Mouse (Mus musculus) spleen, postnatal 10 days (tissue): ENCODE data around the gene Ankrd35.
"Not testable (repeated sequence)": the region's sequence is repeated elsewhere in the genome, so short reads cannot be mapped to it uniquely, and the experiment has no call there.

Experiments used
- DNase-seq, 2 experiments: peaks; one replicate each; pipeline ENCODE4 v3.0.0; 2021 to 2022; ENCODE audit warnings: low spot score in 2 of 2

Gene Ankrd35

DNA sequence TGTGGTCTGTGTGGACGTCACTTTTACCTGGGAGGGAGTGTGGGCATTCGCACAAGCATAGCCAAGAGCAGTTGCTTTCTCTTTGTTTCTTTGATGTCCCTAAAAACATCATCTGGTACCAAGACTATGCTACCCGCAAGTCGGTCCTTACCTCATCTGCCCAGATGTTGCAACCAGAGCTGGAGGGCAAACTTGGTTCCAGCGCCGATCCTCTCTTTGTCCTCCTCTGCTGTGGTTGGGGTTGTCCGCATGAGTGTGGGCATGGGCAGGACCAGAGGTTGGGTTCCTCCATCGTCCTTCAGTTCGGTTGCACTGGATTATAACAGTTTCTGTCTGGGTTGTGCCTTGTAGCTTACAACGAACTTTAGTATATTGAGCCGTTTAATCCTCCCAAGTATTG lies 36.3 kb downstream of the Ankrd35 start:
- DNase-seq = no peak

DNA sequence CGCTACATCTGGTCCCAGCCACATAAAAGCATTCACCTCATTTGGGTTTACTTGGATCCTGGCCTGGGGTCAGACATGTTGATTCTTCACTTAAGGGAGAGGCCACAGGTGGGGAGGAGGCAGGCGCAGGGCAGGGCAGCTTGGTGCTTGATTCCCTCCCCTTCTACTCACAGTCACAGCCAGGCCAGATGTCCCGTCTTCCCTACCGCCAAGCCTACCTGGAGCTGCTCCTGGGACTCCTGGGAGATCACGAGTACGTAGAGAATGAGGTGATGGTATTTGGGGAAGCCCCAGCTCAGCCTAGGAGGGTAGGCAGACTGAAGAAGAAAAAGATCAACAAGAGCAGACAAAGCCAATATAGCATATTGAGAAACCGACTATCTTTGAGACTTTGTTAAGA lies 37.1 kb downstream of the Ankrd35 start:
- no peak for DNase-seq

DNA sequence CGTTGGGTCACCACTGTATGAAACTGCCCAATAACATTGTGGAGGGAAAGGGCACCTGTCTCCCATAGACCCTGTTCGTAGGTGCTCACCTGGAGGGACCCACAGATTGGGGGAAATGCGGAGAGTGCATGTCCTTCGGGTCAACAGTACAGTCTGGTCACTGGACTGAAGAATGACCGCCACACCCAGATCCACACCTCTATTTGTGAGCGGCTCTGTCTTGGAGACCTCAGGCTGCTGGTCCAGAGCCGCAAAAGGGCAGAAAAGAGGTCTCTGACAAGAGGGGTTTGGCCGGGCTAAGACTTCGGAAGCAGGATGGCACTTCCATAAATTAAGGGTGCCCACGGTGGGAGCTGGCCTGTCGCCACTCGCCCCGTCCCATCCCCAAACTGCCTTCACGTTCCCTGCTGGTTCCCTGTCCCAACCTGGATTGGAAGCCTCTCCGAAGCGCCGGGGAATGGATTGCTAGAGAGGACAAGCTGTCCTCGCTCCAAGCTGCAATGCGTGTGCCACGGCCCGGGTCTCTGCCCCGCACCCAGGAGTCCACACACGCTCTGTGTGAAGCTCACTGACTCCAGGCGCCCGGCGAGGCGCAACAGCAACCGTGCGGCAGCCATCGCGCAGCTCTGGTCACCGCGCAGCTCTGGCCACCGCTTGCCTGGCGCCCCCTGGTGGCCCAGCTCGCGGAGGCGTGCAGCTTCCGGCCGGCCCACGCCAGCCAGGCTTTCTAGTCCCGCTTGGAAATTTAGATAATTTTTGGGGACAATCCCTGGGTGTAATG lies 38.2 kb downstream of the Ankrd35 start, which contains the start of gene Nudt17:
TSS of gene Nudt17 (minus strand) at position 660 of the 781 bp plus-strand sequence.
- DNase-seq = peak; percentile 79 to 85

DNA sequence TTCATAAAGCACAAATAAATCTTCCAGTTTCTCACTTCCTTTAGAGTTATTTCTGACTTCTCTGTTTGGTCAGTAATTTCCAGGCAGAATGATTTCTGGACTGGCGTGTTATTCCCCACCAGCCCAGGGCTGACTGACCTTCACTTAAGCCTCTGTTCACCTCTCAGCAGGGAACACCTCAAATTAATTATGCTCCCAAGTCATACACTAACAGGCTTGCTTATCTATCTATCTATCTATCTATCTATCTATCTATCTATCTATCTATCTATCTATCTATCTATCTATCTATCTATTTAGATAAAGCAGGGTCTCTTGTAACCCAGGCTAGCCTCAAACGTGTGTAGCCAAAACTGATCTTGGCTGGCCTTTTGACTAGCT lies 38.7 kb downstream of the Ankrd35 start:
- no peak for DNase-seq

DNA sequence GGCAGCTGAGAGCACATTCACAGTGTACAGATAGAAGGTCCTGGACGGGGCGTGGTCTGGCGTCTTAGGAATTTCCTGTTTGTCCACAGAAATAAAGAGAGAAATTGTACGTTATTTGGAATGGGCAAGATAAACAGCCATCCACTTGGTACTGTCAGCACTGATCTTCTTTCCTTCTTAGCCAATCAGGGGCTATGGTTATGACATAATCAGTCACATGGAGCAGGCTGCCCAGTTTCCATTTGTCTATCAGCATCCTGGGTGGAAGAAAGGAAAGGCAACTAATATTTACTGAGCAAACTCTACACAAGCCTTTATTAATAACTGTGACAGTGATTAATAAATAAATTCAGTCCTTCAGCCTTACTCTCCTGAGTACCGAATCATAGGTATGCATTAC lies 44.4 kb downstream of the Ankrd35 start:
- no peak for DNase-seq

DNA sequence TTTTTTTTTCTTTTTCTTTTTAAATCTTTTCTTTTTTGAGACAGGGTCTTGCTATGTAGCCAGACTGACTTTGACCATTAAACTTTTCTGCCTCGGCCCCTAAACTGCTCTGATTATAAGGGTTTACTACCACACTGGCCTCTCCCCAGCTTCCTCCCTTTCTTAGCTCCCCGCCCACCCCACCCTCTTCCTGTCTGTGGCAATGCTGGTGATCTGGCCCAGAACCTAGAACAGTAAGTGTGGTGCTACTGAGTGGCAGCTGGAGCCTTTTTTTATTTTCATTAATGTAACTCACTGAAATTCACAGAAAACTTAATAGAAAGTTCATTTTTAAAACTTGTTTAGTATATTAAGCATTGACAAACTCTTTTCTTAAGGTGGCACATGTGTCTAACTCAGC lies 45.9 kb downstream of the Ankrd35 start:
- DNase-seq = no peak

DNA sequence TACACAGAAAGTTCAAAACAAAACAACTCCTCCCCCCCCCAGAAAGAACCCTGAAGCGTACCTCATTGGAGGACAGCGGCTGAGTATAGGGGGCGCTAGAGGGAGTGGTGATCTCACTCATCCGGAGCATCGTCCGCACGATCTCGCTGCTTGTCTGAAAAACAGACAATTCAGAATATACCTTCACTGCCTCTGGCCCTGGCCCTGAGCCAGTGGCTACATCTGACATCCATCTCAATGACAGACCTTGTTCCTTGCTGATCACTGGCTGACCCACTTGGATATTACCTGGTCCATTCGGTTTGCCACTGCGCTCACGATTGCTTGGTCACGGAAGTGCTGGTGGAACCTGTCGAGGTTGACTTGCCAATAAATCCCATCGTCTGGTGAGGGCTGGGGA lies 49.2 kb downstream of the Ankrd35 start:
- peak in 1 of 2 experiments; percentile 61 for DNase-seq

DNA sequence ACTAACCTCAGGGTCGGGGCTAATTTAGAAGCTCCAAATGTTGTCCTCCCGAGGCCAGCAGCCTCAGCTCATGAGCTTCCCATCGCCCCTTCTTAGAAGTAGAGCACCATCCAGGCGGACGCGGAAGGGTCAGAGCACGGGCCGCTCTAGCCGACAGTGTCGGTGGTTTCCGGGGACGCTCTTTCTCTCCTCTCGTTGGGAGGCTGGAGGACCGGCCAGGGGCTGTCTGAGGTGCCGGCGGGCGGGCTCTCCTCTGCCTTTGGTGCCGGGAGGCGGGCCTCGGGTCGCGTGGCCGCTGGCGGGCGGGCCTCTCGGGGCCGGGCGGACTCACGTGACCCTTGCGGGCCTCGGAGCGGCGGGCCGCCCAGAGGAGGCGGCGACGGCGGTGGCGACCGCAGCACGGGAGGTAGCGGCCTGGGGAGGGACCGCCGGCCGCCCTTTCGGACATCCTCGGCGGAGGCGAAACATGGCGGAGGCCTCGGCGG lies 57.5 kb downstream of the Ankrd35 start, which contains the start of the genes Polr3c and Rnf115:
TSS of gene Polr3c (minus strand) at position 286 of the 485 bp plus-strand sequence.
TSS of gene Rnf115 (plus strand) at position 322 of the 485 bp plus-strand sequence.
- peak; percentile 94 to 95 for DNase-seq

DNA sequence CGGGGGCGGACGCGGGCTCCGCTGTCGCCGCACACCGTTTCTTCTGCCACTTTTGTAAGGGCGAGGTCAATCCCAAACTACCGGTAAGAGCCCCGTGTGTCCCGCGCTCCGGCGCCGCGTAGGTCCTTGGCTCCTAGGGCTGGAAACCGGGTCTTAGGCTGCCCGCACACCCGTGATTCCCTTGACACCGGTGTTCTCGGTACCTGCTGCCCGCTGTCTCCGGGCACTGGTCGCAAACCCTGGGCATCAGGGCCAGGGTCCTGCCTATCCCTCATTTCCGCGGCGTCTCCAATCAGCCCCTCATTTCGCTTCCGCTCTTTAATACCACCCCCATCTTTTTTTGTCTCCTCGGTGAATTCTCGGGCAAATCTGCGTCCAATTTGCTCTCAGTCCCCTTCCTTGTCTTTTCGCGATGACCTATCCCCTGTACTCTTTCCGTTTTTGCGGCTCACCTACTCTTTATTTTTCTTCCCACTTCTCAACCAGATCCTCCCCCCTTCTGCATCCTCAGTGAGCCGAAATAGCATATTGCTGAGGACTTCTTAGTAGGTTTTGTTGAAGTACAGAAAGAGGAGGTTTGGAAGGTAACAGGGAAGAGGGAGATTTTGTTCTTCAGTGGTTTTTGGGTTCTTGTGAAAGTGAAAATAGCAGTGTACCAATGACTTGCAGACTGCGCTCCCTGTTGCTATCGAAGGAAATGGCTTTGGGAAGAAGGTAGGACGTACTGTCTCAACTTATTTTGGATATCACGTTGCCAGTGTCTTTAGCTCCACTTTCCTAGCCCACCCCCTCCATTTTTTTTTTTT lies 58.1 kb downstream of the Ankrd35 start:
- DNase-seq = no peak

DNA sequence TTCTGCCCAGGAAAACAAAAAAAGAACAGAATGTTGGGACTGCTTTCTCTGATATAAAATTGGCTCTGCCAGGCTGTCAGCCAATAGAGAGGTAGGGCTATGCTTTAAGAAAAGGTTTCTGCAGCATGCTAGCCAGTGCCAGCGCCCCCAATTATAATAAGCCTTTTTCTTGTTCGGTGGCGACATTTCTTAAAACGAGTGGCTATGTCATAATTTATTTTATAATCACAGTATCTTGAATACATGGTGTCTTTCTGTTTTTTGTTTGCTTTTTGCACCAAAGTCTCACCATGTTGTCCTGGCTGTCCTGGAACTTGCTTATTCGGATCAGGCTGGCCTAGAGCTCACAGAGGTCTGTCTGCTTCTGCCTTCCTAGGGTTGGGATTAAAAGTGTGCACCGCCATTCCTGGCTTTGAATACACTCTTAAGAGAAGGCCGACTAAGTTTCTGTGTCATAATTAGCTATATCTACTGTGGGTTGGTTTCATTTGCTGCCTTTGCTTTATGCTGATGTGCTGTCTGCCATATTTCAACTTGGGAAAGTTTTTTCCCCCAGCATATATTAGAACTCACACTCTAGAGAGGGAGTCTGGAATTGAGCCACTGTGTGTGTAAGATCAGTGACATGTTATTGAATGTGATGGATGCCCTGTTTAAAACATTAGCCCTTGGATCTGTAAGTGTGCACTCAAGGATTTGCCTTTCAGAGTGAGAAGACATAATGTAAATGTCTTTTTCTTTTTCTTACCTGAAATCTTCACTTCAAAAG lies 58.9 kb downstream of the Ankrd35 start:
- no peak for DNase-seq

DNA sequence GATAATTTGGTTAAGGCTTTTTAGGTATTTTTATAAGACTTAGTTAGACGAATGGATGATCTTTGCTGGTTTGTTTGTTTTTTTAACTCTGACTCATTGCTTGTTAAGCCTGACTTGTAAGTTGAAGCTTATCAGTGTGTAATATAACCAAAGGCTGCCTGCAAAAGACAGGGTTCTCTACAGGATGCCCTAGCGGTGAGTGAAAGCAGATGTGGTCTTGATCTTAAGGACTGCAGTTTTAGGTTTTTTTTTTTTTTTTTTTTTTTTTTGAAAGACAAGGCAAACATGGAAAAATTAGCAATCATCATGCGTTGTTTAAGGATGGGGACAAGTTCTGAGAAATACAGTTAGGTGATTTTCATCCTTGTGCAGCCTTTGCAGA lies 59.5 kb downstream of the Ankrd35 start:
- no peak for DNase-seq

DNA sequence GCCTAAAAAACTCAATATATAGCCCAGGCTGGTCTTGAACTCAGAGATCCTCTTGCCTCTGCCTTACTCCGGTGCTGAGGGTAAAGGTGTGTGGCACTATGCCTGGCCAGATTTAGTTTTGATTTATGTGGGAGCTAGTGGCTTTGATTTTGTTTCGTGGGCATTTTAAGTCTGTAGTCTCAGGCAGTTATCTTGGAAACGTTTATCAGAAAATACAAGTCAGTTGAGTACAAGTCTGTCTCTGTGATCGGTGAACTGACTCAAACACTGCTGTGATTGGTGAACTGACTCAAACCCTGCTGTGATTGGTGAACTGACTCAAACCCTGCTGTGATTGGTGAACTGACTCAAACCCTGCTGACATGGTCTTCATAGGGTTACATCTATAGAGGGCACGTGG lies 60.9 kb downstream of the Ankrd35 start:
- no peak for DNase-seq

DNA sequence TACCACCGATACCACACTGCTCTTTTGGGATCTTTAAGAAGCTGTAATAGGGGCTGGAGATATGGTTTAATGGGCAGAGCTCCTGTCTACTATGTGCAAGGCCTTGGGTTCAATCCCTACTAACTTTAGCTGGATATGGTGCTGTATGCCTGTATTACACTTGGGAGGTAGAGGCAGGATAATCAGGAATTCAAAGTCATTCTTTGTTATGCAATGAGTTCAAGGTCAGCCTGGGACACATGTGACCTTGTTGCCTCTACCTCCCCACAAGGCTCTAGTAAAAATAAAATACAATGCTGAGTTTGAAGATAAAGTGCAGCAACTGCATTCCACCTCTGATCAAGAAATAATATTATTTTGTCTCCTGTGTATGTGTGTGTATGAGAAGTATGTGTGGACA lies 64.1 kb downstream of the Ankrd35 start:
- no peak for DNase-seq

DNA sequence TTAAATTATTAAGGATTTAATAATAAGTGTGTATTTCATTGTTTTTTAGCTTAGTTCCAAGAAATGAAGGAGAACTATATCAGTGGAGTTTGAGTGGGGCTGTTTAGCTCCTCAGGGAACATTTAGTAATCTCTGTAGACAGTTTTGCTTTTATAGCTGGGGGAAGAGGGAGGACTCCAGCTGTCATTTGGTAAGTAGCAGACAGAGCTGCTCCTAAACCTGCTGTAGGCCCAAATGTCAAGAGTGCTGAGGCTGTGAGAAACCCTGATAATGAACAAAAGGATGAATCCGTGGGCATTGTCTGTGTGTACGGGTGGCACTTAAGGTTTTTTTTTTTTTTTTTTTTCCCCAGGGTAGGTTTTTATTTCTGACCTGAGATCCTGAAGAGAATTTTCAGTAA lies 65.3 kb downstream of the Ankrd35 start:
- no peak for DNase-seq

DNA sequence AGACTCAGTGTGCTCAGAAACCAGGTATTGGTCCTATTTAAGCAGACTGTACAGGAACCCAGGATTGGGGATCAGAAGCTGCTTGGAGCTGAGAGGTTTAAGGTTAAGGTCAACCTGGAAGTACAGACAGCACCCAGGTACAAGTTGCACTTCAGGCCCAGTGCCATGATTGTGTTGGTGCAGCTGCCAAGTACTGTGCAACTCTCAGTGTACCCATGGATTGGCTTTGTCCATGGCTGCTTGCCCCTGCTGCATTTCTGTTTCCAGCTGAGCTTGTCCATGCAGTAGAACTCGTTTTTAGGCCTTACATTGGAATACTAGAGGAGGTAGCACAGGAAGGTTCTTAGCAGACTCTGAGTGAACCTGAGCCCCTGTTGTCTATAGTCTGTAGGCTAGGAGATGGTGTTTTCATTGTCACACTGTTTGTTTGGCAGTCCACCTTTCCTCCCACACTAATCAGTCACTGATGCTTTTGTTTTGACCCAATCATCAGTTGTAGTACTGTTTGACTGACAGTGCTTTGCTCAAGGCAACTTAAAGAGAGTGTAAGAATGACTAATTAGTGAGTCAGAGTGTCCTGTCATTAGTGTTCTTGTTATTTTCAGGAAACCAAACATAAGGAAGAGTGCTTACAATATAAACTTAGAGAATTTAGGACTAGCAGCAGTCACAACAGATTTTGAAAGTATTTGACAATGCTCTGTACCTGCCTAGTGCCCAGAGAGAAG lies 67.2 kb downstream of the Ankrd35 start:
- no peak for DNase-seq

DNA sequence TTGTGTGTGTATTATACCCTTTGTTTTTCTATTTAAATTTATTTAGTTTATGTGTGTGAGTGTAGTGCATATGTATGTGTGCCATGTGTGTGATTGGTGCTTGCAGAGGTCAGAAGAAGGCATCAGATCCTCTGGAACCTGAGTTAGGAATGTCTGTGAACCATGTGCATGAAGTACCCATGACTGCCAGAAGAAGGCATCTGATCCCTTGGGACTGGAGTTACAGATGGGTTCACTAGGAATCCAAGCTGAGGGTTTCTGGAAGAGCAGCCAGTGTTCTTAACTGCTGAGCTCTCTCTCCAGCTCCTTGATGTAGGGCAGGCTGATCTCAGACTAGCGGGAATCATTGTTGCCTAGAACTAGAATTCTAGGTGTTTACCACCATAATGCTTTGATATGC lies 68.1 kb downstream of the Ankrd35 start:
- no peak for DNase-seq

DNA sequence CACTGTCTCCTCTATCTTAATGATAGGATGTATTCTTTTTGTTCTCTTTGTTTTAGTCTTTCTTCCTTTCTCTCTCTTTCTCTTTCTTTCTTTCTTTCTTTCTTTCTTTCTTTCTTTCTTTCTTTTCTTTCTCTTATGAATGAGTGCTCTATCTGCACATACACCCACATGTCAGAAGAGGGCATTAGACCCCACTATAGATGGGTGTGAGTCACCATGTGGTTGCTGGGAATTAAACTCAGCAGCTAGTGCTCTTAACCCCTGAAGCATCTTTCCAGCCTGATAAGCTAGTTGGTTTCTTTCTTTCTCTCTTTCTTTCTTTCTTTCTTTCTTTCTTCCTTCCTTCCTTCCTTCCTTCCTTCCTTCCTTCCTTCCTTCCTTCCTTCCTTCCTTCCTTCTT lies 70.3 kb downstream of the Ankrd35 start:
- not testable (repeated sequence) for DNase-seq
